Mouse (Mus musculus): Measurements from ENCODE around the gene Rora.
"Not testable (repeated sequence)": the region's sequence is repeated elsewhere in the genome, so short reads cannot be mapped to it uniquely, and the experiment has no call there.

Gene Rora

GRCm38 (mm10) chr9:69086844-69087243 is 433.3 kb downstream of the Rora start:
- DNase-seq (ENCODE audit: low read depth, low spot score): no peak

- no peak for DNase-seq (ENCODE audit: low read depth, low spot score)
Observed at GRCm38 (mm10) chr9:69087325-69087724, 433.7 kb downstream of the Rora start.

- DNase-seq (ENCODE audit: low read depth, low spot score): no peak
Observed at GRCm38 (mm10) chr9:69090749-69091270, 437.2 kb downstream of the Rora start.

DNA sequence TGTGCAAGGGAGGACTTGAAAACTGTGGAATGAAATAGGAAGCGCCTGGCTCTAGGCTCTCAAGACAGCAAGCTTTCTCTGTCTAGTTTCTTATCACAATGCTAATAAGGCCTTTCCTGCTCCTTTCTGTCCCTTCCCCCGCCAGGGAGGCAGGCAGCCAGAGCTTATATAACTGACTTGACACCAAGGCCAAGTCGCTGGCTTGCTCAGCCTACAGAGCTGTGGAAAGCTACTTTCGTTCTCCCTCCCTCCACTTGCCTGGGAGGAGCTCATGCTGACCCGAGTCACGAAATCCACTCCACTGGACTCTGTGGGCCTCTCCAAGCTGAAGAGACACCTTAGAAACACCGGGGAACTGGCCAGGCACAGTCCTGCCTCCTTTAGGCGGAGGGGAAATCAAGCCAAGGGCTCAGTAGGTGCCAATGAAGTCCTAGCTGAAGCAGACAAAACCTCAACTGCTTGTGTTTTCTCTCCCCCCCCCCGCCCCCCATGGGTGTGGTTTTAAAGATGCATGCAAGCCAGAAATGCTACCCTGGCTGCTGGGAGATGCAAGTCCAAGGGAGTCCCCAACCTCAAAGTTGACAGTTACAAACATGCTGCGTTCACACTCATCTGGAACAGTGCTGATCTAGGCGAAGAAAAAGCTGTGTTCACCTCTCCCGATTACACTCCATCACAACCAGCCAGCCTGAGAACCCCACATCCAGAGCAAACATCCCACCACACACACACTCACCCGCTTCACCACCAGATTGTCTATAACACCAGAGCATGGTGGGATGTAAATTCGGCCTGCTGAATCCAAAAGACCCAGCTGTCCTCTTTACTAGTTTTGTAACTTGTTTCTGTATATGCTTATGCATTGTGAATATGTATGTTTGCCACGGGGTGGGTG is 438.8 kb downstream of the Rora start:
- DNase-seq (ENCODE audit: low read depth, low spot score): no peak

GRCm38 (mm10) chr9:69100153-69100756 is 446.7 kb downstream of the Rora start:
- DNase-seq (ENCODE audit: low read depth, low spot score): not testable (repeated sequence)

- DNase-seq (ENCODE audit: low read depth, low spot score): no peak
Observed at GRCm38 (mm10) chr9:69104321-69104720, 450.7 kb downstream of the Rora start.

DNA sequence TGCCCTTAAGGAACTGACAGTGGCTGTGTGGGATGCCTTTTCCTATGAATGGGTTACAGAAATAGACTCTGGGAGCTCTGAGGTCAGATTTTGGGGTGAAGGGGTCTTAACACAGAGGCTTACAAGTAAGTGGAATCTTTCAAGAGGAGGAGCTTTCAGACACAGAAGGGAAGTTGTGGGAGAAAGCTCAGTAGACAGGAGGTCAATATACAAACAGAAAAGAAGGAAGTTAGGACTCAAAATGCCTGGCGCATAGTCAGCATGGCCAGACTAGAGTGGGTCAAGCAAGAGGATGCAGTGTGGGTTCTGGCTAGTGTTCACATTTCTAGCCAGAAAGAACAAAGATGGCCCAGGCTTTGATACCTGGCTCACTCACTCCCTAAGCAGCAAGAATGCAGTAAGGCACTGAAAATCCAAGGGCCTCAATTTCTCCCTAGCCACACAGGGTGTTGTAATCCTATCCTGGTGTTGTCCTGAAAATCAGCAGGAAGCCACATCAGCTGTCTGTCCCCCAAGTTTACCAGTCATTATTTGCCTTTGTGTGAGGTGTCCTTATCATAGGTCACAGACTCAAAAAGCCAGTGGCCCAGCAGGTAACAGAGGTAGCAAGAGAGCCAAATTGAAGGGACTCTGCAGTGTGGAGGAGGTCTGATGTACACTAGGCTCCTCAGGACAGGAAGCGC is 456.2 kb downstream of the Rora start:
- no peak for DNase-seq (ENCODE audit: low read depth, low spot score)

DNA sequence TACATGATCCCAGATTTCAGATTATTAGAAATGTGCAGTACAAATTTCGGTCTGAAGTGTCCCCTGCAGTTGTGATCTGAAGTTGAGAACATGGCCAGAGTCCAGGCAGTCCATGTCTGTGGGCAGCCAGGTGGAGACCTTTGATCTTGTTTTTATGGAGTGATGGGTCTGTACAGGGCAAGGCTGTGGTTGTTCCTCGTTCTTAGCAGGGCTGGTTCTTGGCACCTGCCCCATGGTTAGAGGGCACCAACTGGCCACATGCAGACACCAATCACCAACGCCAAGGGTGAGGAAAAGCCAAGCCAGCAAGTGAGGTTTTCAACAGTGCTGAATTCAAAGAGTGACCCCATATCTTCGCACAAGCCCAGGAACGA is 456.7 kb downstream of the Rora start:
- DNase-seq (ENCODE audit: low read depth, low spot score): no peak

DNA sequence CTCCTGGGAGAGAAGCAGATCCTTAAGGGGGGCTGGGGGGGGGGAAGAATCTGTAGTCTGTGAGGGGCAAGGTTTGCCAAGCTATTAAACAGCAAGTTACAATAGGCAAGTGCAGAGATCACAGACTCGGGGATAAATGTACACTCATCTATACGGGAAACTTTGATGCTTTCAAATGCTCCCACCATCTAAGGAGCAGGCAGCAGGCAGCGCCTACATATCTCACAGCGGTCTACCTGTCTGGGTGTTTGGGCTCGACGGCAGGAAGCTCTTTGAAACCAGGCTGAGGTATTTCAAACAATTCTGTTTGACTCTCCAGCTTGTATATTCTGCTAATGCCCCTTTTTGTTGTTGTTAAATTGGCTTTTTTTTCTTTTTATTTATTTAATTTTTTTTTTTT is 457.1 kb downstream of the Rora start:
- DNase-seq (ENCODE audit: low read depth, low spot score): no peak

DNA sequence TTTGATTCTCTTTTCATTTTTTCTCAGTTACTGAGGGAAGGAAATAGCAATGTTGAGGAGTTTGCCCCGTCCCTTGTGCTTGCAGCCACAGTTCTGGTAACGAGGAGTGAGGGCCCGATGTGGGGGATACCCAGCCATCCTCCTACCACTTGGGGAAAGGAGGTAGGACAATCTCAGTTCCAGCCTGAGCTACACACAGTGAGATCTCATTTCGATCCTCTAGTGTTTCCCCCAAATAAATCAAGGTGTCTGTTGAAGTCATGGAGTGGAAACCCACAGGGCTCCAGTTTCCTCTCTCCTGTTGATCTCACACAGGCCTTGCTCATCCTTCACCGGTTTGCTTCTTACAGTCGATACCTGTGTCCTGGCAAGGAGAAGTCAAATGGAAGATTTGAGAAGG is 458.0 kb downstream of the Rora start:
- no peak for DNase-seq (ENCODE audit: low read depth, low spot score)

DNA sequence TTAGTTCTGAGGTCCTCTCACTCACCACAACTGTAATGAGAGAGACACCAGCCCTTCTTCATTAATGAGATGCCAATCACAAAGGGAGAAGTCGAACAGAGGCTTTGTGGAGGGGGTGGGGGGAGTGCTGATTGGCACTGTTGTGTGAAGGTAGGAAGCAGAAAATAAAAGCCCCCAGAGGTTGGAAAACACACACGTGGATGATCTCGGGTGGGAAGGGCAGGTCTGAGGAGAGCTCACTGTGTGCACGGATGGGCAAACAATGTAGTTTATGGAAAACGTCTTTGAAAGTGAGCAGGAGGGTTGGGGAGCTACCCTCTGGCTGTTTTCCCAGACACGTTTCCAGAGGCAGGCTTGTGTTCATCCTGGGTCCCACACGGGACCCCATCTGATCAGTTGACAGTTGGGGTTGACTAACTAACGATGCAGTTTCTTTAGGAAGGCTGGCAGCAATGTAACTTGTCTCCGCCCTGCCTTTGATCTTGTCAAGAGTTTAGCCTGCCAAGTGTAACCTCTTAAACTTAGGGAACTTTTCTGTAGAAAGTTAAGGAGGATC is 460.9 kb downstream of the Rora start:
- DNase-seq (ENCODE audit: low read depth, low spot score): no peak

DNA sequence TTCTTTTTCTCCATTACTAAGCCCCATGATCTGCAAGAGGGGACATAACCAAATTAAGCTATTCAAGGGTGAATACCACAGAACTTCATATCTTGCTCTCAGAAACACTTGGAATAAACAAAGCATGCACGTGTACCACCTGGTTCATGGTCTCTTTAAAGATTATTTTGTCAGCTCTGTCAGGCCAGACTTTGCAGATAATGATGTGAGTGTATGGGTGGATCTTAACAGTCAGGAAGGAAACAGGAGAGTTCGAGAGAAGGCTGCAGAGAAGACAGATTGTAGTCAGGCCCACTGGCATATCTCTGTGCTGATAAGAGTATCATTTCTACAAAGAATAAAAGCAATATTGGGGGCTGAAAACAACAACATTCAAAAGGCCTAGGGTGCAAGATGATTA is 463.2 kb downstream of the Rora start:
- no peak for DNase-seq (ENCODE audit: low read depth, low spot score)

GRCm38 (mm10) chr9:69121117-69121740 is 467.6 kb downstream of the Rora start:
- DNase-seq (ENCODE audit: low read depth, low spot score): peak; percentile 41

DNA sequence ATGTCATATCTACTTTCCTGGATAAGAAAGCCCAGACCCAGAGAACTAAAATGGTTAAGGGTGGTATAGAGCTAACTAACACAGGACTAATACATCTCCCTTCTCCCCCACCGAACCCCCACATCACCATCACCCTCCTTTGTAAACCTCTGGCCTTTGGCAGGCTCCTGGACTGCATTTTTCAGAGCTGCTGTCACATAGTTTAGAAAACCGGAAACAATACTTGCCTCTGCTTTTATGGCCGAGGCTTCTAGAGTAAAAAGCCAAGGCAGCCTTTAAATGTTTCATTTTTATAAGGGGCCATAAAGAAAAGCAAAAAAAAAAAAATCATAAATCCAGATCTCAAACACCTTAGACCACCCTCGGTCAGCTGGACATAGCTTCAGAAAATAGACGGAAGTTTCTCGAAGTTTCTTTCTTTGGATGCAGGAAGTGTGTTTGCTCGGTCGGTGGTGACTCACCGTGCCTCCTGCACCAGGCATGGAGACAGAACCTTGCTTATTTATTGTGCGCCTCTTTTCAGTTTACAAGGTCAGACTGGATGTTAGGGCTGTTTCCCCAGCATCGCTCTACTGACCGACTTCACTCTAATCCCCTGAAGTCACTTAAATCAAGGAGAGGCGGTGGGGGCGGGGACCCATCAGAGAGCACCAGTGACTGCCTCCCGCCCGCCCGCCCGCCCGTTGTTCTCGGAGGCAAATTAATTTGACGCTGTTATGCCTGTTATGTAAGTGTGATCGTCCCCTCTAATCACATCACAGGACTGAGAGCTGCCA is 471.6 kb downstream of the Rora start:
- DNase-seq (ENCODE audit: low read depth, low spot score): peak; percentile 49

- no peak for DNase-seq (ENCODE audit: low read depth, low spot score)
Observed at GRCm38 (mm10) chr9:69125787-69126161, 472.2 kb downstream of the Rora start.

- DNase-seq (ENCODE audit: low read depth, low spot score): no peak
Observed at GRCm38 (mm10) chr9:69126595-69126994, 473.0 kb downstream of the Rora start.

GRCm38 (mm10) chr9:69128335-69128734 is 474.7 kb downstream of the Rora start:
- no peak for DNase-seq (ENCODE audit: low read depth, low spot score)

DNA sequence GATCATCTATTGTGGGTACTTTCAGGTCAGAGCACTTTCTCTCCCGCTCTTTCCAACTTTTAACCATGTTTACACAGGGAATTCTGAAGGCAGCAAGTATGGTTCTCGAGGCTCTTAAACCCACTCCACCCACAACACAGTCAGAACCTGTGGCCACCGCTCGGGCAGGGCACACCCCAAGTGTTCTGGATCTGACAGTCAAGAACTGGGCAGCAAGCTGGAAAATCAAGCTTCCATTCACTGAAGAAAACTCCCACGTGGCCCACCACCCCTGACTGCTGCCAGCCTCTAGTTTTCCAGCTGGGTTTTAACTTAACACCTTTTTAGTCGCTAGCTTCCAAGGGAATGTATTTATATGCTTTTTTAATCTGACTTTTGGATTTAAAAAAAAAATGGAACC is 479.4 kb downstream of the Rora start:
- DNase-seq (ENCODE audit: low read depth, low spot score): no peak

- peak; percentile 41 for DNase-seq (ENCODE audit: low read depth, low spot score)
Observed at GRCm38 (mm10) chr9:69133696-69134095, 480.1 kb downstream of the Rora start.

DNA sequence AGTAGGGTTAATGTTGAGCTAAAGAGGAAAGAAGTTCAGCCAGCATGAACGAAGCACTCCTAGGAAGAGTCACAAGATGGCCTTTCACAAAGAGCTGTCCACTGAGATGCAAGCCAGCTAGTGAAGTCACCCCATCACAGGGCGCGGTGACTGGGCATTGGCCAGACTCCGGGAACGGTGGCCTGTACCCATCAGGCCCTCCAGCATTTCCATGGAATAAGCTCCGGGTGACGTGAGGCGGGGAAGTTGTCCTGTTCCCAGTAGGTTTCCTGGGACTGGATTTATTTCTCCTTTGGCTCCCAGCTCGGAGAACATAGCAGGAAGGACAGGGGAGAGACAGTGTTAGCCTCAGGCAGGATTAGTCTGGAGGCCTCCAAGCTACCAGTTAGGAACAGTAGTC is 481.0 kb downstream of the Rora start:
- DNase-seq (ENCODE audit: low read depth, low spot score): no peak

GRCm38 (mm10) chr9:69136821-69137220 is 483.2 kb downstream of the Rora start:
- DNase-seq (ENCODE audit: low read depth, low spot score): no peak

Data from mesoderm, embryonic 11.5 days (tissue).